Mouse (Mus musculus): ENCODE results near the gene Ptpa. TPM values are rescaled to one million over a fixed set of nuclear protein-coding genes. Genes with fewer than 3 reads are reported as not detected.

Ptpa gene
- polyA plus RNA-seq, 1 experiment from 2014 or later = 100.0 TPM

- H3K4me1 ChIP-seq = peaks cover 67% of the 10 kb centered on the region
- WGBS = 49% methylated on average over 4 of the region's 4 CpGs
- H3K27me3 ChIP-seq (replicated peaks) = no peaks in the 10 kb centered on the region; the same call in 1 of the 2 replicates
- peaks cover under 1% of the 10 kb centered on the region; the same call in 1 of the 2 replicates for H3K36me3 ChIP-seq
- H3K9ac ChIP-seq = 0 out of 2 replicates have a peak overlapping the region, but pooled peaks have one; percentile 25
- no peak overlapping the region for H3K27ac ChIP-seq (replicated peaks)
- ATAC-seq (ENCODE audit: extremely low read depth, insufficient number of reproducible peaks, low FRiP score, low TSS enrichment) = no peak
- no peak overlapping the region for H3K4me2 ChIP-seq
- no peak overlapping the region for H3K4me3 ChIP-seq
- no peaks in the 10 kb centered on the region for H3K9me3 ChIP-seq
Observed at GRCm38 (mm10) chr2:30466787-30467186, 50.9 kb downstream of the Ptpa start.

DNA sequence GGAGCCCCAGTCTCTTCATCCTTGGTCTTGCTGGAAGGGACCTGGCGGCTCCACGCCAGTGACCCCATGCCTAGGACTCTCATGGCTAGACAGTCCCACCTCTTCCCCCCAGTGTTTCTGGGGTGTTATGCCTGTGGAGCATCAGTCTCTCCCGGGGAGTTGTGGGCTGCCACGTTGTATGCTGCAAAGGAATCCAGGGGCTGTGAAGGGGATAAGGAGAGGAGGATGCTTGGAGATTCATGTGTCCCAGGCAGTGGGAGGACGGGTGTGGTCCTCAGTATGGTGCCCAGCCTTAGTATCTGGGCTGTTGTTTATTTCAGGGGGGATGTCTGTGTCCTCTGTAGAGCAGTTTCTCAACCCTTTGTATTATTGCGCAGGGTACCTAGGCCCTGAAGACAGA, 53.2 kb downstream of the Ptpa start:
- peak overlapping the region; percentile 99 for H3K9ac ChIP-seq
- H3K9me3 ChIP-seq = no peaks in the 10 kb centered on the region
- WGBS = 55% methylated on average over 6 of the region's 6 CpGs
- H3K4me1 ChIP-seq = peaks cover 54% of the 10 kb centered on the region
- no peak for ATAC-seq (ENCODE audit: extremely low read depth, insufficient number of reproducible peaks, low FRiP score, low TSS enrichment)
- peak overlapping the region; percentile 88 for H3K4me2 ChIP-seq
- H3K36me3 ChIP-seq = no peaks in the 10 kb centered on the region
- H3K4me3 ChIP-seq = peak overlapping the region; percentile 84; the same call in 1 of the 2 replicates
- H3K27me3 ChIP-seq (replicated peaks) = no peaks in the 10 kb centered on the region; the same call in 1 of the 2 replicates
- 0 out of 2 replicates have a peak overlapping the region, but pooled peaks have one; percentile 8 for H3K27ac ChIP-seq (replicated peaks)

- ATAC-seq (ENCODE audit: extremely low read depth, insufficient number of reproducible peaks, low FRiP score, low TSS enrichment) = no peak
- whole genome bisulfite sequencing = 0% methylated on average over 19 of the region's 19 CpGs
Observed at GRCm38 (mm10) chr2:30469796-30470142, 53.9 kb downstream of the Ptpa start.

GRCm38 (mm10) chr2:30470143-30470946, 54.5 kb downstream of the Ptpa start:
- H3K4me1 ChIP-seq = peaks cover 55% of the 10 kb centered on the region

More at GRCm38 (mm10) chr2:30469796-30470142, 53.9 kb downstream of the Ptpa start:
- H3K4me2 ChIP-seq = peak overlapping the region; percentile 88
- peak overlapping the region; percentile 84 for H3K4me3 ChIP-seq
- H3K36me3 ChIP-seq = no peaks in the 10 kb centered on the region
- peak overlapping the region; percentile 94 for H3K27ac ChIP-seq (replicated peaks)
- H3K9me3 ChIP-seq = no peaks in the 10 kb centered on the region
- peaks cover 4% of the 10 kb centered on the region; the same call in 1 of the 2 replicates for H3K27me3 ChIP-seq (replicated peaks)
- peaks cover 55% of the 10 kb centered on the region for H3K4me1 ChIP-seq
- H3K9ac ChIP-seq = peak overlapping the region; percentile 99

GRCm38 (mm10) chr2:30471051-30471450, 55.2 kb downstream of the Ptpa start:
- Histone ChIP-seq H3K9me3 (no peaks in the 10 kb centered on the region), H3K27ac (replicated peaks) (peak overlapping the region; percentile 94), H3K4me1 (peaks cover 55% of the 10 kb centered on the region), H3K27me3 (replicated peaks) (peaks cover 17% of the 10 kb centered on the region), H3K4me2 (peak overlapping the region; percentile 88), H3K36me3 (no peaks in the 10 kb centered on the region), H3K9ac (peak overlapping the region; percentile 99), H3K4me3 (peak overlapping the region; percentile 84)
- 12% methylated on average over 8 of the region's 8 CpGs for WGBS
- ATAC-seq (ENCODE audit: extremely low read depth, insufficient number of reproducible peaks, low FRiP score, low TSS enrichment) = no peak

More at GRCm38 (mm10) chr2:30470143-30470946, 54.5 kb downstream of the Ptpa start:
- no peaks in the 10 kb centered on the region for H3K36me3 ChIP-seq
- peak overlapping the region; percentile 99 for H3K9ac ChIP-seq
- H3K27ac ChIP-seq (replicated peaks) = peak overlapping the region; percentile 94
- no peak for ATAC-seq (ENCODE audit: extremely low read depth, insufficient number of reproducible peaks, low FRiP score, low TSS enrichment)
- peak overlapping the region; percentile 88 for H3K4me2 ChIP-seq
- no peaks in the 10 kb centered on the region for H3K9me3 ChIP-seq
- WGBS = under 1% methylated on average over 46 of the region's 46 CpGs
- H3K4me3 ChIP-seq = peak overlapping the region; percentile 84
- H3K27me3 ChIP-seq (replicated peaks) = peaks cover 10% of the 10 kb centered on the region

GRCm38 (mm10) chr2:30471795-30472720, 56.2 kb downstream of the Ptpa start:
- Histone ChIP-seq H3K36me3 (no peaks in the 10 kb centered on the region), H3K4me2 (peak overlapping the region; percentile 88), H3K27ac (replicated peaks) (peak overlapping the region; percentile 94), H3K4me3 (peak overlapping the region; percentile 84), H3K9ac (peak overlapping the region; percentile 99), H3K9me3 (no peaks in the 10 kb centered on the region), H3K4me1 (peaks cover 48% of the 10 kb centered on the region), H3K27me3 (replicated peaks) (peaks cover 21% of the 10 kb centered on the region)
- 0 out of 2 replicates have a peak, but pooled peaks have one; percentile 22 for ATAC-seq (ENCODE audit: extremely low read depth, insufficient number of reproducible peaks, low FRiP score, low TSS enrichment)
- WGBS = under 1% methylated on average over 48 of the region's 51 CpGs

DNA sequence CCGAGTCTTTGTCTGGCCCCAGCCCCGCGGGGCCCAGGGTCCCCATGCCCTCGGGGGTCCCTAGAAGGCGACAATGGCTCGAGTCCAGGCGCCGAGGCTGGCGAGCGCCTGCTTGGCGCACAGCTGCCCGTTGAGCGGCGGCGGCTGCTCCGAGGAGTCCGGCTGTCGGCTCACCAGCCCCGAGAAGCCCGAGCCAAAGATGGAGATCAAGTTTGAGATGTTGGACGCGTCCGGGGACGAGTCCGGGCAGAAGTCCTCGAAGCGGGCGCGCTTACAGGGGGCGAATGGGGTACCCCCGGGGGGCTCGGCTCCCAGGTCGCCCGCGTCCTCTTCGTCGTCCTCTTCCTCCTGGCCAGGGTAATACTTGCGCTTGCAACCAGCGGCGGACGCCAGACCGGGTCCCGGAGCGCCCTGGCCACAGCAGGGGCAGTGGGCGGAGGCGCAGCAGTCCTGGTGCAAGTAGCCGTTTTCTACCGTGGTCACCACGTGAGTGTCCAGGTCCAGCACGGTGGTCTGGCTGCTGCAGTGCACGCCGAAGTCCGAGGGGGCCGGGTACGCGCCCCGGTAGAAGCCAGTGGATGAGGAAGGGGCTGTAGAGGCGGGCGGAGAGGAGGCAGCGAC, 57.0 kb downstream of the Ptpa start:
- H3K4me2 ChIP-seq = peak overlapping the region; percentile 88
- H3K4me3 ChIP-seq = peak overlapping the region; percentile 84
- no peak for ATAC-seq (ENCODE audit: extremely low read depth, insufficient number of reproducible peaks, low FRiP score, low TSS enrichment)
- H3K9me3 ChIP-seq = no peaks in the 10 kb centered on the region
- H3K27ac ChIP-seq (replicated peaks) = peak overlapping the region; percentile 94
- no peaks in the 10 kb centered on the region for H3K36me3 ChIP-seq
- WGBS = under 1% methylated on average over 59 of the region's 60 CpGs
- H3K27me3 ChIP-seq (replicated peaks) = peaks cover 21% of the 10 kb centered on the region
- peaks cover 40% of the 10 kb centered on the region for H3K4me1 ChIP-seq
- H3K9ac ChIP-seq = peak overlapping the region; percentile 99

DNA sequence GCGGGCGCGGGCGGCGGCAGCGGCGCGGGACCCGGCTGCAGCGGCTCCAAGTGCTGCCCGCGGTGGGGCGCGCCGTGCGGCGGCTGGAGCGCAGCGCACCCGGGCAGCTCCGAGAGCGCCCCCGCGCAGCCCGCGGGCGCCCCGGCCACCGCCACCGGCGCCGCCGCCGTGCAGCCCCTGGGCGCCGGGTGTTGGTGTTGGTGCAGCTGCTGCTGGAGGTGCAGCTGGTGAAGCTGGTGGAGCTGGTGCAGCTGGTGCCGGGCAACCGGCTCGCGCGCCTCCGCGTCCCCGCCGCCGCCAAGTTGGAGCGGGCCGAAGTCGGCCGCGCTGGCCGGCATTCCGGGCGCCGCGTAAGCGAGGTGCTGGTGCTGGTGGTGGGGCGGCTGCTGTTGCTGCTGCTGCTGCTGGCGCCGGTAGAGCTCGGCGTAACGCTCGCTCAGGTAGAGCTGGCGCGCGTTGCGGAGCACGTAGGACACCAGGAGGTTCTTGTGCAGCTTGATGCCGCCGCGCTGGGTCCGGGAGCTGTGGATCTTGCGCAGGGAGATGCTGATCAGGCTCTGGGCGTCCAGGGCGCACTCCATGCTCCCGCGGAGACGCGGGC, 57.7 kb downstream of the Ptpa start:
- peak overlapping the region; percentile 88 for H3K4me2 ChIP-seq
- H3K36me3 ChIP-seq = no peaks in the 10 kb centered on the region
- H3K4me1 ChIP-seq = peaks cover 33% of the 10 kb centered on the region
- under 1% methylated on average over 55 of the region's 80 CpGs for WGBS
- H3K9ac ChIP-seq = peak overlapping the region; percentile 99
- no peaks in the 10 kb centered on the region for H3K9me3 ChIP-seq
- H3K27ac ChIP-seq (replicated peaks) = peak overlapping the region; percentile 94
- peak overlapping the region; percentile 84 for H3K4me3 ChIP-seq
- ATAC-seq (ENCODE audit: extremely low read depth, insufficient number of reproducible peaks, low FRiP score, low TSS enrichment) = no peak
- peaks cover 21% of the 10 kb centered on the region for H3K27me3 ChIP-seq (replicated peaks)

GRCm38 (mm10) chr2:30474039-30474438, 58.2 kb downstream of the Ptpa start, which contains the start of gene Ier5l:
Gene Ier5l (minus strand): TSS chr2:30474219.
- peak; percentile 76 for ATAC-seq (ENCODE audit: extremely low read depth, insufficient number of reproducible peaks, low FRiP score, low TSS enrichment)
- Histone ChIP-seq H3K4me2 (peak within 1 kb of the TSS; percentile 88), H3K4me3 (peak within 1 kb of the TSS; percentile 84), H3K9ac (peak within 1 kb of the TSS; percentile 99), H3K36me3 (no peaks in the 10 kb centered on the region), H3K27ac (replicated peaks) (peak within 1 kb of the TSS; percentile 94), H3K9me3 (no peaks in the 10 kb centered on the region), H3K4me1 (peaks cover 28% of the 10 kb centered on the region), H3K27me3 (replicated peaks) (peaks cover 21% of the 10 kb centered on the region)
- 1% methylated on average over 37 of the region's 37 CpGs for WGBS

DNA sequence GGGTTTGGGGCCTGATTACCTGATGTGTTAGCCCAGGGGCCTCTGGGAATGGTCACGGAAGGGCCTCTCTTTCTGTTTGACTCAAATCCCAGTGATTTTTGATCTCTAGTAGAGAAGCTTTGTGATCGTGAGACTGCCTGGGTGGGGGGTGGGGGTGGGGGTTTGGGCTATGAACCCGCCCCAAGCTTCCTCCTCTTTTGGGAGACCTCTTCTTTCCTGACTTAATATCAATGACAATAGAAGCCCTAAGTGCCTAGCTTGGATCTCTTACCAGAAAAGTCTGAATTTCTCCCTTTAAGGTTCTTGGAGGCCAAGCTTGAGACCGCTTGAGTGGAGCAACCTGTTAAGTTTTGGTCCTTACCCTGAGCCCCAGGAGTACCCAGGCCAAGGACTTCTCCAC, 58.9 kb downstream of the Ptpa start:
- peaks cover 21% of the 10 kb centered on the region for H3K27me3 ChIP-seq (replicated peaks)
- H3K4me1 ChIP-seq = peaks cover 22% of the 10 kb centered on the region
- 34% methylated on average over 4 of the region's 4 CpGs for WGBS
- no peaks in the 10 kb centered on the region for H3K36me3 ChIP-seq
- no peaks in the 10 kb centered on the region for H3K9me3 ChIP-seq
- peak overlapping the region; percentile 84 for H3K4me3 ChIP-seq
- ATAC-seq (ENCODE audit: extremely low read depth, insufficient number of reproducible peaks, low FRiP score, low TSS enrichment) = no peak
- H3K4me2 ChIP-seq = peak overlapping the region; percentile 88
- H3K9ac ChIP-seq = peak overlapping the region; percentile 75
- H3K27ac ChIP-seq (replicated peaks) = no peak overlapping the region
